Mouse (Mus musculus): ENCODE results near the gene Tmtc1.

- TF ChIP-seq CTCF (conservative IDR thresholded peaks at IDR 0.05; ENCODE audit: low read length) = no peak
- no peak for TF ChIP-seq NANOG (IDR thresholded peaks at IDR 0.05; ENCODE audit: borderline replicate concordance, low read length)
Measured at GRCm38 (mm10) chr6:148399541-148399940, 44.6 kb downstream of the Tmtc1 start.

Data from E14TG2a.4 (cell line).